In the genomic region with DNA sequence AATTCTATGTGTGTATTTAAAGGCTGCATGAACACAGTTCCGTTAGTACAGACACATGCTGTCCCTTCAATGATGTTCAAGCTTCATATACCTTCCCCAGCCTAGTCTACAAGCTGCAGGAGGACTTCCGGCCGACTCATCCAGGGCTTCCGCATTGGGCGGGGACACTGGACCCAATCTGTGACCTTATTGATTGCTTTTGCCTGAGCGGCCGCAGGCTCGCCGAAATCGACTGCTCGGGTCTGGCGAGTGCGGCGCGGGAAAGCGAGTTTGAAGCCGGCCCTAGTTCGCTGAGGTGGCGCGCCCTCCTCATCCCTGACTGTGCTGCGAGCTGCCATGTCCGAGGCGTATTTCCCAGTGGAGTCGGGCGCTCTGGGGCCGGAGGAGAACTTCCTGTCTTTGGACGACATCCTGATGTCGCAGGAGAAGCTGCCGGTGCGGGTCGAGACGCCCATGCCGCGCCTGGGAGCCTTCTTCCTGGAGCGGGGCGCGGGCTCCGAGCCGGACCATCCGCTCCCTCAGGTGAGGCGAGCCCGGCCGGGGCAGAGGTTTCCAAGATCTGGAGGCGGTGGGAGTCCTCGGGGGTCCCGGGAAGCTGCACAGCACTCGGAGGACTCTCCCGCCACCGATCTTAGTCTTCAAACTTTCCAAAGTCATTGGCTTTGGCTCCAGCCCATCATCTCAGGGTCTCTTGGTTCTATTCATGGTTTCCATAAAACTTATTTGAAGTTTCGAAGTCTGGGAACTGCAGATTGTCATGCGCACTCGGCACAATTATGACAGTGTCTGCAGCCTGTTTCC, we compare ENCODE assay signal across 8 mouse cellular contexts. TPM values are rescaled to one million over a fixed set of nuclear protein-coding genes. Genes with fewer than 3 reads are reported as not detected.
DNase-seq lines count a peak whose midpoint lies in the region; ATAC-seq and TF ChIP-seq lines count a peak whose summit lies in the region.

A gene (plus strand): TSS at position 192 of the 801 bp plus-strand sequence.

- in situ Hi-C loops in Patski (cut with MboI; ENCODE audit: low pct_unique_long_range_greater_than_20kb): no loop called here

- H3K9me3 ChIP-seq in hindbrain, embryonic 15.5 days: no peaks in the 10 kb centered on the region

- peak within 1 kb of the TSS; percentile 48 for H3K9ac ChIP-seq in hindbrain, embryonic 15.5 days

- peak within 1 kb of the TSS; percentile 70 for H3K4me3 ChIP-seq in hindbrain, embryonic 15.5 days

- H3K27ac ChIP-seq in hindbrain, embryonic 15.5 days (replicated peaks): 0 out of 2 replicates have a peak within 1 kb of the TSS, but pooled peaks have one; percentile 16

- peaks cover 10% of the 10 kb centered on the region for H3K27me3 ChIP-seq in Patski
- H3K27me3 ChIP-seq in hindbrain, embryonic 15.5 days: no peaks in the 10 kb centered on the region

- peak within 1 kb of the TSS; percentile 81 for H3K4me2 ChIP-seq in hindbrain, embryonic 15.5 days

- H3K36me3 ChIP-seq in hindbrain, embryonic 15.5 days: no peaks in the 10 kb centered on the region

- WGBS in hindbrain, embryonic 15.5 days: under 1% methylated on average over 52 of the region's 52 CpGs

- peak; percentile 93 for ATAC-seq in Patski
- ATAC-seq in hindbrain, embryonic 15.5 days (ENCODE audit: low FRiP score, low read depth): peak; percentile 95

- CTCF ChIA-PET in Patski (lab: Charles Lee): no interaction called here

- peaks cover 10% of the 10 kb centered on the region for H3K4me1 ChIP-seq in hindbrain, embryonic 15.5 days (replicated peaks)

- POLR2A ChIA-PET in Patski (lab: Charles Lee): interaction anchor here (0.7 to 1.4 kb wide), 2 partner anchors 12 to 245 kb away, joined by 3 read pairs; no protein-coding TSS in a partner anchor

- no peak for TF ChIP-seq CTCF in Patski (IDR thresholded peaks at IDR 0.05)

- peak; percentile 65 for DNase-seq in Patski (ENCODE audit: low read depth, low spot score)
- DNase-seq in cerebellum, postnatal 14 days: peak; percentile 93 to 95
- DNase-seq in frontal cortex, postnatal 25 days (ENCODE audit: low spot score in 2 of 2): peak; percentile 86 to 94
- DNase-seq in left cerebral cortex, adult 11 months (ENCODE audit: low spot score): peak; percentile 82
- peak; percentile 95 for DNase-seq in lung, postnatal 4 days
- peak; percentile 84 for DNase-seq in retina, postnatal 7 days (ENCODE audit: low read depth, low spot score)
- DNase-seq in urinary bladder, adult 2 months (ENCODE audit: low spot score): peak; percentile 83

RNA-seq across cellular contexts. Expression of the gene that starts here (rescaled TPM):
- 5.8 TPM for polyA plus RNA-seq in Patski (2021)
- 8.4 and 8.5 TPM in 2 replicates for polyA plus RNA-seq in hindbrain, embryonic 15.5 days (2015; fragmentation: Nextera tagmentation; extraction: Ambion mirVana)
- polyA plus RNA-seq in urinary bladder, adult 2 months (2012; rRNA removed): 3.8 and 4.8 TPM in 2 replicates

Comparison
In these comparisons a context has a peak if more than half of its experiments do, and no peak if none do; other contexts are left out.
1. Peak in every context shown above with its lines: DNase-seq, ATAC-seq, H3K4me3 ChIP-seq and H3K27ac ChIP-seq.